In genomic region chr13:25270402-25270801, GRCm38 (mm10) we compare ENCODE assay signal across 8 mouse cellular contexts. TPM values are rescaled to one million over a fixed set of nuclear protein-coding genes. Genes with fewer than 3 reads are reported as not detected.
DNase-seq lines count a peak whose midpoint lies in the region; ATAC-seq and TF ChIP-seq lines count a peak whose summit lies in the region.
"Not testable (repeated sequence)": the region's sequence is repeated elsewhere in the genome, so short reads cannot be mapped to it uniquely, and the experiment has no call there.

Nrsn1 (minus strand) TSS chr13:25270502.

- not testable (repeated sequence) for DNase-seq in brain, embryonic 14.5 days (ENCODE audit: low read depth); forebrain, embryonic 14.5 days (ENCODE audit: low spot score); heart, postnatal 0 days (ENCODE audit: low spot score); left cerebral cortex, adult 8-10 months (ENCODE audit: low spot score in 2 of 2)

- not testable (repeated sequence) for H3K9me3 ChIP-seq in forebrain, embryonic 14.5 days (replicated peaks; ENCODE audit: control insufficient read depth, low read length); heart, postnatal 0 days (replicated peaks; ENCODE audit: control insufficient read depth, low read length); kidney, embryonic 14.5 days (ENCODE audit: control insufficient read depth, low read length); liver, embryonic 12.5 days (replicated peaks); midbrain, embryonic 12.5 days; stomach, embryonic 15.5 days

- H3K4me1 ChIP-seq in forebrain, embryonic 14.5 days (ENCODE audit: control insufficient read depth, insufficient read depth, low read length); heart, postnatal 0 days (ENCODE audit: control insufficient read depth, insufficient read depth); kidney, embryonic 14.5 days (ENCODE audit: control insufficient read depth, insufficient read depth, low read length); liver, embryonic 12.5 days; midbrain, embryonic 12.5 days; stomach, embryonic 15.5 days: not testable (repeated sequence)

- peak within 1 kb of the TSS; percentile 65 for H3K4me2 ChIP-seq in forebrain, embryonic 14.5 days (ENCODE audit: low read length)
- H3K4me2 ChIP-seq in heart, postnatal 0 days (ENCODE audit: low read depth, low read length), result peak within 1 kb of the TSS; percentile 58
- peak within 1 kb of the TSS; percentile 75 for H3K4me2 ChIP-seq in kidney, embryonic 14.5 days (replicated peaks; ENCODE audit: low read depth, low read length)
- peak within 1 kb of the TSS; percentile 62 for H3K4me2 ChIP-seq in liver, embryonic 12.5 days
- H3K4me2 ChIP-seq in midbrain, embryonic 12.5 days (replicated peaks), result peak within 1 kb of the TSS; percentile 63
- H3K4me2 ChIP-seq in stomach, embryonic 15.5 days, result peak within 1 kb of the TSS; percentile 80

- not testable (repeated sequence) for H3K36me3 ChIP-seq in forebrain, embryonic 14.5 days (ENCODE audit: control insufficient read depth, insufficient read depth, low read length); heart, postnatal 0 days (replicated peaks; ENCODE audit: control insufficient read depth, insufficient read depth, low read length); kidney, embryonic 14.5 days (ENCODE audit: control insufficient read depth, insufficient read depth, low read length); liver, embryonic 12.5 days; midbrain, embryonic 12.5 days; stomach, embryonic 15.5 days

- peak; percentile 10; the same call in 1 of the 2 replicates for ATAC-seq in forebrain, embryonic 14.5 days
- ATAC-seq in heart, postnatal 0 days (ENCODE audit: insufficient read depth, low read depth); kidney, embryonic 14.5 days (ENCODE audit: low FRiP score, low TSS enrichment); liver, embryonic 12.5 days; stomach, embryonic 15.5 days (ENCODE audit: insufficient read depth, low FRiP score, low read depth): not testable (repeated sequence)
- ATAC-seq in midbrain, embryonic 12.5 days (ENCODE audit: low FRiP score, low read depth), result peak; percentile 24; the same call in 1 of the 2 replicates

- peak within 1 kb of the TSS; percentile 48; the same call in 1 of the 2 replicates for H3K27ac ChIP-seq in forebrain, embryonic 14.5 days (ENCODE audit: low read depth, low read length)
- not testable (repeated sequence) for H3K27ac ChIP-seq in heart, postnatal 0 days (ENCODE audit: low read depth); kidney, embryonic 14.5 days (ENCODE audit: low read depth, low read length); liver, embryonic 12.5 days; midbrain, embryonic 12.5 days (replicated peaks); stomach, embryonic 15.5 days

- not testable (repeated sequence) for TF ChIP-seq EP300 in heart, postnatal 0 days (IDR thresholded peaks at IDR 0.05; ENCODE audit: low read depth)

- not testable (repeated sequence) for H3K27me3 ChIP-seq in forebrain, embryonic 14.5 days (replicated peaks; ENCODE audit: control insufficient read depth, insufficient read depth, low read length); heart, postnatal 0 days (ENCODE audit: control insufficient read depth, insufficient read depth, low read length); kidney, embryonic 14.5 days (ENCODE audit: control insufficient read depth, insufficient read depth, low read length); midbrain, embryonic 12.5 days; stomach, embryonic 15.5 days (replicated peaks)
- peaks cover 10% of the 10 kb centered on the region for H3K27me3 ChIP-seq in liver, embryonic 12.5 days (replicated peaks)

- TF ChIP-seq POLR2A in brain, embryonic 14.5 days (IDR thresholded peaks at IDR 0.05; ENCODE audit: borderline replicate concordance, extremely low read depth, insufficient read depth, insufficient read length, poor library complexity, severe bottlenecking), result not testable (repeated sequence)

- H3K9ac ChIP-seq in forebrain, embryonic 14.5 days (ENCODE audit: low read length), result peak within 1 kb of the TSS; percentile 61
- H3K9ac ChIP-seq in heart, postnatal 0 days (replicated peaks; ENCODE audit: low read depth, low read length); kidney, embryonic 14.5 days (ENCODE audit: low read depth, low read length); liver, embryonic 12.5 days; stomach, embryonic 15.5 days: not testable (repeated sequence)
- peak within 1 kb of the TSS; percentile 24; the same call in 1 of the 2 replicates for H3K9ac ChIP-seq in midbrain, embryonic 12.5 days (replicated peaks)

- not testable (repeated sequence) for TF ChIP-seq CTCF in brain, embryonic 14.5 days (IDR thresholded peaks at IDR 0.05; ENCODE audit: borderline replicate concordance, extremely low read depth, insufficient read depth, insufficient read length); heart, postnatal 0 days (IDR thresholded peaks at IDR 0.05; ENCODE audit: low read depth)

- peak within 1 kb of the TSS; percentile 41 for H3K4me3 ChIP-seq in forebrain, embryonic 14.5 days (ENCODE audit: low read depth, low read length)
- H3K4me3 ChIP-seq in heart, postnatal 0 days (ENCODE audit: low read depth, low read length), result peak within 1 kb of the TSS; percentile 30
- H3K4me3 ChIP-seq in kidney, embryonic 14.5 days (ENCODE audit: low read length), result peak within 1 kb of the TSS; percentile 36
- peak within 1 kb of the TSS; percentile 26 for H3K4me3 ChIP-seq in liver, embryonic 12.5 days
- peak within 1 kb of the TSS; percentile 47 for H3K4me3 ChIP-seq in midbrain, embryonic 12.5 days
- H3K4me3 ChIP-seq in stomach, embryonic 15.5 days (replicated peaks), result peak within 1 kb of the TSS; percentile 37

- WGBS in forebrain, embryonic 14.5 days, result 56% methylated on average over 2 of the region's 2 CpGs
- 60% methylated on average over 2 of the region's 2 CpGs for WGBS in heart, postnatal 0 days
- WGBS in kidney, embryonic 14.5 days, result 35% methylated on average over 2 of the region's 2 CpGs
- WGBS in liver, embryonic 12.5 days (ENCODE audit: insufficient replicate concordance), result 32% methylated on average over 2 of the region's 2 CpGs
- WGBS in midbrain, embryonic 12.5 days, result 66% methylated on average over 2 of the region's 2 CpGs
- 45% methylated on average over 2 of the region's 2 CpGs for WGBS in stomach, embryonic 15.5 days

RNA-seq across cellular contexts. Expression of gene Nrsn1, which starts in this region (rescaled TPM):
- 21.8 and 31.3 TPM in 2 replicates for polyA plus RNA-seq in brain, embryonic 14.5 days (2012; rRNA removed)
- polyA plus RNA-seq in forebrain, embryonic 14.5 days (2014; fragmentation: Nextera tagmentation; extraction: Ambion mirVana), result 31.2 and 38.3 TPM in 2 replicates
- total RNA-seq in heart, postnatal 0 days (2014; rRNA removed; ENCODE audit: low replicate concordance), result 0.88 TPM in 1 of 2 replicates, not detected in the other
- polyA plus RNA-seq in heart, postnatal 0 days (2015; fragmentation: Nextera tagmentation; extraction: Ambion mirVana), result 0.19 TPM in 1 of 2 replicates, not detected in the other
- 0.96 and 1.2 TPM in 2 replicates for polyA plus RNA-seq in kidney, embryonic 14.5 days (2014; fragmentation: Nextera tagmentation; extraction: Ambion mirVana)
- total RNA-seq in left cerebral cortex, adult 8-10 months (2022), result 100 to 1,000 TPM; 399 to 552 (median 437) TPM
- polyA plus RNA-seq in liver, embryonic 12.5 days (2016; fragmentation: Nextera tagmentation; extraction: Ambion mirVana), result 0.14 TPM in 1 of 2 replicates, not detected in the other
- polyA plus RNA-seq in midbrain, embryonic 12.5 days (2016; fragmentation: Nextera tagmentation; extraction: Ambion mirVana), result 16.3 and 19.2 TPM in 2 replicates
- polyA plus RNA-seq in stomach, embryonic 15.5 days (2015; fragmentation: Nextera tagmentation; extraction: Ambion mirVana), result 4.1 and 4.8 TPM in 2 replicates

Comparison
In these comparisons a context has a peak if more than half of its experiments do, and no peak if none do; other contexts are left out.
1. RNA of gene Nrsn1 (total RNA-seq): 399 to 552 TPM in left cerebral cortex, adult 8-10 months; 0.88 TPM in heart, postnatal 0 days; every median in the first group is over 100 times any median in the second.
2. Peak in every context shown above with its lines, with median percentiles within 50 percentile points of each other: H3K4me2 ChIP-seq and H3K4me3 ChIP-seq.